Mouse (Mus musculus): ENCODE measurements around the gene Il1rap. TPM values are rescaled to one million over a fixed set of nuclear protein-coding genes. Genes with fewer than 3 reads are reported as not detected.

Gene Il1rap
- polyA plus RNA-seq, 1 experiment from 2014 or later = 5.9 TPM

GRCm38 (mm10) chr16:26705658-26706371 is 124.3 kb downstream of the Il1rap start:
- ATAC-seq (ENCODE audit: low FRiP score) = no peak
- Histone ChIP-seq H3K9ac (no peak overlapping the region), H3K27ac (no peak overlapping the region), H3K4me3 (no peak overlapping the region), H3K27me3 (no peaks in the 10 kb centered on the region), H3K9me3 (replicated peaks) (no peaks in the 10 kb centered on the region), H3K36me3 (no peaks in the 10 kb centered on the region), H3K4me1 (no peaks in the 10 kb centered on the region), H3K4me2 (replicated peaks) (no peak overlapping the region)
- WGBS = 77% methylated on average over 6 of the region's 6 CpGs

DNA sequence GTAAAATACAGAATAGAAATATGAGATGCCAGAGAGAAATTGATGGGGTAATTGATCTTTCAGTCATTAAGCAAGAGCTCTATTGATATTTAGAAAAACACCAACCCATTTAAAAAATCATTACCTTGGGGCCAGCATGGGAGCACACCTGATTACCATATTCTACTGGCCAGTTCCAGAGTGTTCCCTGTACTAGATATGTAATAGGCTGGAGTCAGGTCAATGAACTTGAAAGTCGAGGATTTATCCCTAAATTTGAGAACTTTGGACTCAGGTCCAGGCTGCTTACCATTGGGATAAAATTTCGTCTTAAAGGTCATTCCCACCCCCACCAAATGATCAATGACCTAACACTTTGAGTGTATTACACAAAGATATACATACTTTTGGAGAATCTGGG is 125.0 kb downstream of the Il1rap start:
- Histone ChIP-seq H3K27ac (no peak overlapping the region), H3K36me3 (no peaks in the 10 kb centered on the region), H3K4me3 (no peak overlapping the region), H3K4me1 (no peaks in the 10 kb centered on the region), H3K9me3 (replicated peaks) (no peaks in the 10 kb centered on the region), H3K4me2 (replicated peaks) (no peak overlapping the region), H3K27me3 (no peaks in the 10 kb centered on the region), H3K9ac (no peak overlapping the region)
- no peak for ATAC-seq (ENCODE audit: low FRiP score)
- 78% methylated on average over 2 of the region's 2 CpGs for WGBS

- Histone ChIP-seq H3K36me3 (no peaks in the 10 kb centered on the region), H3K27ac (no peak overlapping the region), H3K27me3 (no peaks in the 10 kb centered on the region), H3K4me3 (no peak overlapping the region), H3K4me2 (replicated peaks) (no peak overlapping the region), H3K9me3 (replicated peaks) (no peaks in the 10 kb centered on the region), H3K9ac (no peak overlapping the region), H3K4me1 (no peaks in the 10 kb centered on the region)
- ATAC-seq (ENCODE audit: low FRiP score) = no peak
- WGBS = 83% methylated on average over 3 of the region's 3 CpGs
Measured at GRCm38 (mm10) chr16:26710922-26711321, 129.4 kb downstream of the Il1rap start.

GRCm38 (mm10) chr16:26713538-26714316 is 132.2 kb downstream of the Il1rap start:
- no peak overlapping the region for H3K9ac ChIP-seq
- no peak overlapping the region for H3K27ac ChIP-seq
- no peaks in the 10 kb centered on the region for H3K9me3 ChIP-seq (replicated peaks)
- H3K27me3 ChIP-seq = no peaks in the 10 kb centered on the region
- H3K4me1 ChIP-seq = no peaks in the 10 kb centered on the region
- no peak overlapping the region for H3K4me2 ChIP-seq (replicated peaks)
- no peak for ATAC-seq (ENCODE audit: low FRiP score)
- no peaks in the 10 kb centered on the region for H3K36me3 ChIP-seq
- 84% methylated on average over 5 of the region's 5 CpGs for WGBS
- no peak overlapping the region for H3K4me3 ChIP-seq

- Histone ChIP-seq H3K36me3 (no peaks in the 10 kb centered on the region), H3K4me1 (no peaks in the 10 kb centered on the region), H3K9ac (no peak overlapping the region), H3K4me3 (no peak overlapping the region), H3K27ac (no peak overlapping the region), H3K27me3 (no peaks in the 10 kb centered on the region), H3K9me3 (replicated peaks) (no peaks in the 10 kb centered on the region), H3K4me2 (replicated peaks) (no peak overlapping the region)
- WGBS = 87% methylated on average over 11 of the region's 11 CpGs
- ATAC-seq (ENCODE audit: low FRiP score) = no peak
Measured at GRCm38 (mm10) chr16:26722464-26722863, 141.0 kb downstream of the Il1rap start.

DNA sequence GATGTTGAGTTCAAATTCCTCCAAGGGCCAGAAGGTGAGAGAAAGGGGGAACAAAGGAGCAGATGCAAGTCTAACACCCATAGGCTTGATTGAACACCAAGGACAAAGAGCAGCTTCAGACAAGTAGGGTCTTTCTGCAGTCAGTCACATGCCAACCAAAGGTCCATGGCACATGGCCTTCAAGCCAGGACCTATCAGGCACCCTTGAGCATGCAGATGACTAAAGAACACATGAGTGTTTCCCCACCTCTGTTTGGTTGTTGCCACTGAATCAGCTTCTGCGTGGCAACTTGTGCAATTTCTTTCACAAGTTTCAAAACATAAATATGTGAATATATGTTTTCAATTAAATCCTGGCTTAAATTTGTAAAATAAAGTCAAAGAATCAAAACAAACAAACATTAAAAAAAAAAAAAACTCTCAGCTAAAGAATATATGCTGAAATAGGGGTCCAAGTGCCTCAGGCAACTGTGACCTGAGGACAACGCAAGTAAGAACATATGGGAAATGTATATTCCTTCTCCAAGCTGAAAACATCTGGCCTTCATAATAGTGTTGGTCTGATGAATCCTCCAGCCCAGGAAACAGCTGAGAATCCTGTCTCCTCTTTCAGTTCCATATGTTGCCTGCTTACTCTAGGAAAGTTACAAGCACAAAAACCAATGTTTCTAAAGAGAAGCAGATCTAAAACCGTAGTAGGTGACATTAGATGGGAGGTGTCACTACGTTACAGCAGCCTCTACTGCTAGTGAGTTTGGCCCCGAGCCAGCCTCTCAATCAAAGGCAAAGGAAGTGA is 142.6 kb downstream of the Il1rap start:
- H3K9ac ChIP-seq = no peak overlapping the region
- no peak overlapping the region for H3K4me3 ChIP-seq
- no peak overlapping the region for H3K27ac ChIP-seq
- ATAC-seq (ENCODE audit: low FRiP score) = no peak
- no peaks in the 10 kb centered on the region for H3K27me3 ChIP-seq
- no peak overlapping the region for H3K4me2 ChIP-seq (replicated peaks)
- 65% methylated on average over 5 of the region's 5 CpGs for whole genome bisulfite sequencing
- no peaks in the 10 kb centered on the region for H3K4me1 ChIP-seq
- no peaks in the 10 kb centered on the region for H3K36me3 ChIP-seq
- H3K9me3 ChIP-seq (replicated peaks) = no peaks in the 10 kb centered on the region

DNA sequence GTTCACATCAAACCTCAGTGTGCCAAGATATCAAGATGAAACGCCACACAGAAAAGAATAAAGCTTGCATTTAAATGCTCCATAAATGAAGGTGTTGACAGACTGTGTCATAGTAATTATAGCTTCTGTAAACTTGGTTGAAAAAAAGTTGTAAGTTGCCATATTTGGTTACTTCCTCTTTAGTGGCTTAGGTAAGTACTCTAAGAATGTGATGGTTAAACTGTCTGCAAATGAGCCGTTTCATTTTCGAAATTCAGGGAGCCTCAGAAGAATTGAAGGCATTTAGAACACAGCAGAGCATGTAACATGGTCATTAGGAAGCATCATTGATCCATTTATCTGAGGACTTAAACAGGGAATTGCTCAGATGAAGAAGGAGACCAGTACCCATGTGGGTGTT is 146.6 kb downstream of the Il1rap start:
- no peaks in the 10 kb centered on the region for H3K27me3 ChIP-seq
- WGBS = 79% methylated on average over 3 of the region's 3 CpGs
- no peak overlapping the region for H3K4me3 ChIP-seq
- ATAC-seq (ENCODE audit: low FRiP score) = no peak
- H3K9ac ChIP-seq = no peak overlapping the region
- H3K9me3 ChIP-seq (replicated peaks) = no peaks in the 10 kb centered on the region
- no peak overlapping the region for H3K27ac ChIP-seq
- H3K4me1 ChIP-seq = no peaks in the 10 kb centered on the region
- no peak overlapping the region for H3K4me2 ChIP-seq (replicated peaks)
- H3K36me3 ChIP-seq = no peaks in the 10 kb centered on the region

GRCm38 (mm10) chr16:26730941-26731340 is 149.4 kb downstream of the Il1rap start:
- 86% methylated on average over 1 of the region's 1 CpGs for WGBS
- Histone ChIP-seq H3K4me2 (replicated peaks) (no peak overlapping the region), H3K9me3 (replicated peaks) (no peaks in the 10 kb centered on the region), H3K27me3 (no peaks in the 10 kb centered on the region), H3K9ac (no peak overlapping the region), H3K27ac (no peak overlapping the region), H3K4me3 (no peak overlapping the region), H3K4me1 (no peaks in the 10 kb centered on the region), H3K36me3 (no peaks in the 10 kb centered on the region)
- no peak for ATAC-seq (ENCODE audit: low FRiP score)

DNA sequence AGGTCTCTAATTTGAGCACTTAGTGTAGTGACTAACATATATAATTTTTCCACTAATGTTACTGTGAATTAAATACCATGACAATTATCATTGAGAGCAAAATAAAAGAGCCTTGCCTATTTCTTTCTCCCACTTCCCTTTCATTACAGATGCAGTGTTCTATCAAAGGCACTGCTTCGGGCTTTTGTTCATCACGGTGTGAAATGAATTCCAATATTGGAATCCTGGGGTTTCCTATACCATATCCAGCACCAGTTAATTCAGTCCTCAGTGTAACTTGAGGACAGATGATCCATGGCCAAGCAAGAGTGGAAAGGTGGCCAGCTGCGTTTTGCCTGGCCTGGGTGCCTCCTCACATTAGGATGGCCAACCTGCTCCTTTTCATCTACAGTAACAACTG is 151.1 kb downstream of the Il1rap start:
- 43% methylated on average over 3 of the region's 3 CpGs for WGBS
- ATAC-seq (ENCODE audit: low FRiP score) = no peak

DNA sequence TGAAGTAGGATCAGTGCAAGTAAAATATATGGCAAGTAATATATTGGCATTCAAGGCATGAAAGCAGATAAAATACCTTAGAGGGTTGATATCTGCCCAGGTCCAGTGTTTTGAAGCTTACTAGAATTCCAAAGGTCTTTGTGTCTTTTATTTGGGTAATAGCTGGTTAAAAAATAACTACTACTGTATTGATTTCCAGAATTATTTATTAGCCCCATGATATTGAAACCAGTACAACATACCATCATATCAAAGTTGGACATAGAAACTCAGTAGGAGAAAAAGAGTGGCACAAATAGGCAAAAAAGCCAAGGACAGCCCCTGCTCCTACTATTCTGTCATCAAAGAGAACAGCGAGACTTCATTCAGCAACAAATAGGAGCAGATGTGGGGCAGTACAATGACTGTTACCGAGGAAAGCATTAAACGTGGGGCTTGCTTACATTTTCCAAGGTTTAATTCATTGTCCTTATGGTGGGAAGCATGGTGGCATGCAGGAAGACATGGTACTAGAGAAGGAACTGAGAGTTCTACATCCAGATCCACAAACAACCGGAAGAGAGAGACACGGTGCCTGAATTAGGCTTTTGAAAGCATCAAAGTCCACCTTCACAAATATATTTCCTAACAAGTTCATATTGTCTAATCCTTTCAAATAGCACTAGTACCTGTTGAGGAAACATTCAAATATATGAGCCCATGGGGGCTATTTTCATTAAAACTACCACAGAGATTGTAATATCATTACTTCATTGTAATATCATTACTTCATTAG is 174.1 kb downstream of the Il1rap start:
- 80% methylated on average over 5 of the region's 5 CpGs for WGBS
- no peaks in the 10 kb centered on the region for H3K36me3 ChIP-seq
- no peak for ATAC-seq (ENCODE audit: low FRiP score)
- H3K4me2 ChIP-seq (replicated peaks) = no peak overlapping the region
- H3K4me3 ChIP-seq = no peak overlapping the region
- no peaks in the 10 kb centered on the region for H3K4me1 ChIP-seq
- no peak overlapping the region for H3K9ac ChIP-seq
- no peak overlapping the region for H3K27ac ChIP-seq
- no peaks in the 10 kb centered on the region for H3K9me3 ChIP-seq (replicated peaks)
- no peaks in the 10 kb centered on the region for H3K27me3 ChIP-seq

More for the DNA sequence above, 151.1 kb downstream of the Il1rap start:
- H3K9me3 ChIP-seq (replicated peaks) = no peaks in the 10 kb centered on the region
- H3K27me3 ChIP-seq = no peaks in the 10 kb centered on the region
- H3K4me2 ChIP-seq (replicated peaks) = no peak overlapping the region
- H3K27ac ChIP-seq = no peak overlapping the region
- no peaks in the 10 kb centered on the region for H3K36me3 ChIP-seq
- H3K4me3 ChIP-seq = no peak overlapping the region
- H3K9ac ChIP-seq = no peak overlapping the region
- H3K4me1 ChIP-seq = no peaks in the 10 kb centered on the region

DNA sequence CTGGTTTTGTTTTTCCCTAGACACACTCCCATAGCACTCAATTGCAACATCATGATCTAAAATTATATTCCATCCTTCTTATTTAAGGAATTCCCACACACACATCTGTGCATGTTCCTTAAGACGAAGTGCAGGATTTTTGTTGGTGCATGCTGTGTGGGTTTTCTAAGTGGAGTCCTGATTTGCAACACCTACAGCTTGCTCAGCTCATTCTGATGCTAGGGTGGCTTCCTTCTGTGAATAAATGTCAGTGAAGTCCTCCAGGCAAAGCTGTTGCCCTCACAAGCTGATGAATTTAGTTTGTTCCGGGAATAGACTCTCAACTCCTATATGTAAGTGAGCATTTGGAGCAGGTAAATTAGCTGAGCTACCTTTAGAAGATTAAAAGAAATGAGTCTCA is 194.5 kb downstream of the Il1rap start:
- 83% methylated on average over 2 of the region's 2 CpGs for WGBS
- no peak for ATAC-seq (ENCODE audit: low FRiP score)
- H3K36me3 ChIP-seq = no peaks in the 10 kb centered on the region
- H3K4me3 ChIP-seq = no peak overlapping the region
- no peak overlapping the region for H3K9ac ChIP-seq
- no peaks in the 10 kb centered on the region for H3K27me3 ChIP-seq
- no peak overlapping the region for H3K27ac ChIP-seq
- no peak overlapping the region for H3K4me2 ChIP-seq (replicated peaks)
- no peaks in the 10 kb centered on the region for H3K4me1 ChIP-seq
- H3K9me3 ChIP-seq (replicated peaks) = no peaks in the 10 kb centered on the region

DNA sequence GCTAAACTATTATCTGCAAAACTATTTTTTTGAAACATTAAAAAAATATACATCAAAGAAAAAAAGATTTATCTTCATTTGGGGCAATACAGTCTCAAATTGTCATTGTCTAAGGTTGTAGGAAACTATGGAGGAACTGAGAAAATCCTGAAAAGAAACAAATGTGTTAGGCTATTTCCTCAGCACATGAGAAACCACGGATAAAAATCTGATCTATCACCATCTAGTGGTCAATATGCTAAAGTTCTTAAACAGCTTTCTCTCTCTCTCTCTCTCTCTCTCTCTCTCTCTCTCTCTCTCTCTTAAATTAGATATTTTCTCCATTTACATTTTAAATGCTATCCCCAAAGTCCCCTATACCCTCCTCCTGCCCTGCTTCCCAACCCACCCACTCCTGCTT is 195.6 kb downstream of the Il1rap start:
- WGBS = 4% methylated on average over 1 of the region's 1 CpGs
- Histone ChIP-seq H3K27ac (no peak overlapping the region), H3K27me3 (no peaks in the 10 kb centered on the region), H3K9me3 (replicated peaks) (no peaks in the 10 kb centered on the region), H3K36me3 (no peaks in the 10 kb centered on the region), H3K4me1 (no peaks in the 10 kb centered on the region), H3K4me2 (replicated peaks) (no peak overlapping the region), H3K4me3 (no peak overlapping the region), H3K9ac (no peak overlapping the region)
- no peak for ATAC-seq (ENCODE audit: low FRiP score)

Data from hindbrain, embryonic 12.5 days (tissue).